ENCODE assay signal across 7 mouse cellular contexts in genomic region chr11:21369248-21370016, GRCm38 (mm10). TPM values are rescaled to one million over a fixed set of nuclear protein-coding genes. Genes with fewer than 3 reads are reported as not detected.
DNase-seq lines count a peak whose midpoint lies in the region; ATAC-seq and TF ChIP-seq lines count a peak whose summit lies in the region.

No protein-coding gene starts in this region.

- peak overlapping the region; percentile 76 for H3K9ac ChIP-seq in forebrain, postnatal 0 days
- 0 out of 2 replicates have a peak overlapping the region, but pooled peaks have one; percentile 14 for H3K9ac ChIP-seq in liver, embryonic 11.5 days (ENCODE audit: low read depth, low read length)

- 23% methylated on average over 9 of the region's 9 CpGs for WGBS in forebrain, postnatal 0 days
- WGBS in liver, embryonic 11.5 days: 25% methylated on average over 9 of the region's 9 CpGs
- 21% methylated on average over 9 of the region's 9 CpGs for WGBS in small intestine, adult 2 months

- H3K4me1 ChIP-seq in E14TG2a.4 (replicated peaks; ENCODE audit: low read depth, low read length): peaks cover 16% of the 10 kb centered on the region
- H3K4me1 ChIP-seq in forebrain, postnatal 0 days (ENCODE audit: insufficient read depth): peaks cover 11% of the 10 kb centered on the region
- H3K4me1 ChIP-seq in liver, embryonic 11.5 days (replicated peaks; ENCODE audit: control insufficient read depth, insufficient read depth, low read length): peaks cover 6% of the 10 kb centered on the region; the same call in 1 of the 2 replicates
- peaks cover 8% of the 10 kb centered on the region; the same call in 1 of the 2 replicates for H3K4me1 ChIP-seq in small intestine, adult 2 months (ENCODE audit: control insufficient read depth, insufficient read depth, insufficient read length, low read length)

- DNase-seq in MEL-GATA-1-ER (ENCODE audit: extremely low read depth, low read depth): peak; percentile 16
- no peak for DNase-seq in forebrain, postnatal 0 days
- DNase-seq in liver, embryonic 11.5 days (ENCODE audit: low spot score): no peak
- no peak for DNase-seq in left cerebral cortex, adult 8-10 months (ENCODE audit: low spot score in 2 of 2)
- DNase-seq in thymus, postnatal 10 days (ENCODE audit: low spot score in 2 of 2): no peak

- H3K27ac ChIP-seq in forebrain, postnatal 0 days (ENCODE audit: low read depth, low read length): no peak overlapping the region
- no peak overlapping the region for H3K27ac ChIP-seq in liver, embryonic 11.5 days (ENCODE audit: low read depth, low read length)
- H3K27ac ChIP-seq in small intestine, adult 2 months (ENCODE audit: insufficient read depth, low read depth, low read length): 0 out of 2 replicates have a peak overlapping the region, but pooled peaks have one; percentile 30

- H3K9me3 ChIP-seq in E14TG2a.4 (ENCODE audit: low read length): no peaks in the 10 kb centered on the region
- H3K9me3 ChIP-seq in forebrain, postnatal 0 days (ENCODE audit: low read length): no peaks in the 10 kb centered on the region
- H3K9me3 ChIP-seq in liver, embryonic 11.5 days (ENCODE audit: control insufficient read depth, low read length): no peaks in the 10 kb centered on the region

- H3K27me3 ChIP-seq in E14TG2a.4 (ENCODE audit: insufficient read depth, low read length): peaks cover 13% of the 10 kb centered on the region
- no peaks in the 10 kb centered on the region for H3K27me3 ChIP-seq in forebrain, postnatal 0 days (ENCODE audit: insufficient read depth, low read length)
- H3K27me3 ChIP-seq in liver, embryonic 11.5 days (replicated peaks; ENCODE audit: control insufficient read depth, insufficient read depth, low read length): no peaks in the 10 kb centered on the region
- no peaks in the 10 kb centered on the region for H3K27me3 ChIP-seq in small intestine, adult 2 months (ENCODE audit: control insufficient read depth, insufficient read depth, low read length)

- H3K4me2 ChIP-seq in forebrain, postnatal 0 days (ENCODE audit: low read depth): peak overlapping the region; percentile 63
- H3K4me2 ChIP-seq in liver, embryonic 11.5 days: peak overlapping the region; percentile 82

- H3K4me3 ChIP-seq in E14TG2a.4 (replicated peaks; ENCODE audit: low read length): peak overlapping the region; percentile 94
- peak overlapping the region; percentile 87 for H3K4me3 ChIP-seq in forebrain, postnatal 0 days (ENCODE audit: low read depth, low read length)
- peak overlapping the region; percentile 76 for H3K4me3 ChIP-seq in liver, embryonic 11.5 days (ENCODE audit: low read depth, low read length)
- no peak overlapping the region for H3K4me3 ChIP-seq in small intestine, adult 2 months (ENCODE audit: low read depth, low read length)

- H3K36me3 ChIP-seq in E14TG2a.4 (ENCODE audit: insufficient read depth, low read length): no peaks in the 10 kb centered on the region
- H3K36me3 ChIP-seq in forebrain, postnatal 0 days (ENCODE audit: insufficient read depth): no peaks in the 10 kb centered on the region
- no peaks in the 10 kb centered on the region for H3K36me3 ChIP-seq in liver, embryonic 11.5 days (ENCODE audit: control insufficient read depth, insufficient read depth, low read length)
- 0 out of 2 replicates have a peak, but pooled peaks cover 2% of the 10 kb centered on the region for H3K36me3 ChIP-seq in small intestine, adult 2 months (ENCODE audit: control insufficient read depth, insufficient read depth, low read length)

- no peak for TF ChIP-seq POLR2A in small intestine, adult 2 months (IDR thresholded peaks at IDR 0.05; ENCODE audit: low read depth, low read length)

- TF ChIP-seq CTCF in E14TG2a.4 (conservative IDR thresholded peaks at IDR 0.05; ENCODE audit: low read length): no peak
- TF ChIP-seq CTCF in forebrain, postnatal 0 days (IDR thresholded peaks at IDR 0.05; ENCODE audit: low read depth): no peak
- no peak for TF ChIP-seq CTCF in small intestine, adult 2 months (IDR thresholded peaks at IDR 0.05; ENCODE audit: extremely low read depth, insufficient read length, insufficient replicate concordance, low read depth, low read length)

- ATAC-seq in forebrain, postnatal 0 days: no peak
- ATAC-seq in liver, embryonic 11.5 days (replicated peaks; ENCODE audit: low FRiP score): no peak

RNA-seq across cellular contexts. Expression of gene Ugp2, which starts 1.6 kb away (rescaled TPM):
- 66.9 and 69.5 TPM in 2 replicates for total RNA-seq in forebrain, postnatal 0 days (2014; rRNA removed)
- 50.3 and 59.9 TPM in 2 replicates for polyA plus RNA-seq in forebrain, postnatal 0 days (2015; fragmentation: Nextera tagmentation; extraction: Ambion mirVana)
- polyA plus RNA-seq in liver, embryonic 11.5 days (2014; fragmentation: Nextera tagmentation; extraction: Ambion mirVana): 41.6 and 42.8 TPM in 2 replicates
- polyA plus RNA-seq in small intestine, adult 2 months (2012; rRNA removed): 0.95 and 1.9 TPM in 2 replicates
- total RNA-seq in left cerebral cortex, adult 8-10 months (2022): 10 to 100 TPM; 68.6 to 83.5 (median 78.2) TPM

Comparison
In these comparisons a context has a peak if more than half of its experiments do, and no peak if none do; other contexts are left out.
1. RNA of gene Ugp2, which starts 1.6 kb away (polyA plus RNA-seq): 50.3 to 59.9 TPM in forebrain, postnatal 0 days and 41.6 to 42.8 TPM in liver, embryonic 11.5 days; 0.95 to 1.9 TPM in small intestine, adult 2 months; every median in the first group is over 10 times any median in the second.